Mouse (Mus musculus): ENCODE results near the gene Olfr452.

DNA sequence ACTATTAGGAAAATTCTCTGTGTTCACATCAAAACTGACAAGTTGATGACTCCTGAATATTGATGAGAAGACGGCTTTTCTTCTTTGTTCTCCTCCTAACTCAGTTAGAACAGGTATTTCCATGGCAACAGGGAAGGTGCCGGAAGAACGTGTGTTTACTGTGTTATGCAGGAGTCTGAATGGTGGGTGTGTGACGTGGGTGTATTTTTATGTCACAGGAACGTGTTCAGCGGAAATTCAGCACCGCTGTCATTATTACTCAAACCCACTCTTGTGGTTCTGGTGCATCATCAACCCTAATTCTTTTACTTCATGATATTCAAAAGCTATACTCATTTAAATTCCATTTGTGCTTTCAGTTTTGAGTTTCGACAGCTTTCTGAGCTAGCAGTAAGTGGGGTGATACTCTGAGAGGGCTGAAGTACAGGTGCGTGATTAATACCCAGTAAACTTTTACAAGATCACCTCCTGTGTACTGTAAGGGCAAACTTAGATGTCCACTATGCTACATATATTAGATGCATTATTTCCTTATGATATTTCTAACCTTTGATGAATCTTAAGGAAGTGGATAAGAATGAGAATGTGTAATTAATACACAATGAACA, 6.2 kb downstream of the Olfr452 start:
- TF ChIP-seq POLR2A (IDR thresholded peaks at IDR 0.05; ENCODE audit: borderline replicate concordance, extremely low read depth, insufficient read depth, insufficient read length, poor library complexity, severe bottlenecking) (no peak), CTCF (IDR thresholded peaks at IDR 0.05; ENCODE audit: borderline replicate concordance, extremely low read depth, insufficient read depth, insufficient read length) (no peak)

Measured in brain, embryonic 14.5 days (tissue).